Mouse (Mus musculus): ENCODE measurements around the gene Ccdc34. TPM values are rescaled to one million over a fixed set of nuclear protein-coding genes. Genes with fewer than 3 reads are reported as not detected.
A peak's percentile ranks its signal among the peaks of the same experiment; 100 is the strongest.

Ccdc34 gene
- total RNA-seq, 4 experiments from 2014 or later = 12.3 to 14.8 (median 14.2) TPM

GRCm38 (mm10) chr2:109996411-109996810 is 21.2 kb upstream of the Ccdc34 start:
- DNase-seq (ENCODE audit: low spot score in 2 of 2) = no peak

DNA sequence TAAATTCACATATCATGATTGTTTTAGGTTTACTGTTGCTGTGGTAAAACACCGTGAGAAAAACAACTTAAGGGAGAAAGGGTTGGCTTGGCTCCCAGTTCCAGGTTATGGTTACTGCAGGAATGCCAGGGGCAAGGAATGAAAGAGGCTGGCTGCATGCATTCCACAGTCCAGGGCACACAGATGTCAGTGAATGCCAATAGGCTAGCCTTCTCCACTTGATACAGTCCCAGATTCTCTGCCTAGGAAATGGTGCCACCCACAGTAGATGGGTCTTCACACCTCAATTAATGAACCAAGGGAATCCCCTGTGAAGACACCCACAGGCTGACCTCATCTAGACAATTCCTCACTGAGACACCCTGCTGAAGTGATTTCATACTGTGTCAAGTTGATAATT is 12.9 kb upstream of the Ccdc34 start:
- no peak for DNase-seq (ENCODE audit: low spot score in 2 of 2)

GRCm38 (mm10) chr2:110005164-110005563 is 12.5 kb upstream of the Ccdc34 start:
- DNase-seq (ENCODE audit: low spot score in 2 of 2) = no peak

DNA sequence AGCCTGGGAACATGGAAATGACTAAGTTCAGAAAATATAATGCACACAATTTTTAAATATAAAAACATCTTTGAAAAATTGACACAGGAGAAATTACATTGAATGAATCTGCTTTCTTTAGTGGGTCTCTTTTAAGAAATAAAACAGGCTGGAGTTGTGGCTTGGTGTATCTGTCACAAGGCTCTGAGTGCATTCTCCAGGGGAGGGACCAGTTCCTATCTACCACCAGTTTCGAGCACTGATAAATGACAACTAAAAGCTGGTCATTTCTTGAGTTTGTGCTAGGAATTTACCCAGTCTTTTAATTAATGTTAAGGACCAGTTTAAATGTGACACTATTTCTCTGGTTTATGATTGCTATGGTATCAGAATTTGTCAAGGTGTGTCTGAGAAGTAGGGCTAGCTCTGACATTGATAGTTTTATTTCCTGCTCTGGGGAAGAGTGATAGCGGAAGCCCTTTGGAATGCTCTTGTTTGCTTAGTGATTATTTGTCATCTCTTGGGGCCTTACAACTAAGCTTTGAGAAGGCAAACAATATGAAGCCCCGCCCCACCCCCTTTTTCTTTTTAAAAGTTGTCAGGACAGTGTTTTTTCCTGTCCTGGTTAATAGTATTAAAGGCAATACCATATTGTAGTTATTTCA is 11.9 kb upstream of the Ccdc34 start:
- DNase-seq (ENCODE audit: low spot score in 2 of 2) = no peak

DNA sequence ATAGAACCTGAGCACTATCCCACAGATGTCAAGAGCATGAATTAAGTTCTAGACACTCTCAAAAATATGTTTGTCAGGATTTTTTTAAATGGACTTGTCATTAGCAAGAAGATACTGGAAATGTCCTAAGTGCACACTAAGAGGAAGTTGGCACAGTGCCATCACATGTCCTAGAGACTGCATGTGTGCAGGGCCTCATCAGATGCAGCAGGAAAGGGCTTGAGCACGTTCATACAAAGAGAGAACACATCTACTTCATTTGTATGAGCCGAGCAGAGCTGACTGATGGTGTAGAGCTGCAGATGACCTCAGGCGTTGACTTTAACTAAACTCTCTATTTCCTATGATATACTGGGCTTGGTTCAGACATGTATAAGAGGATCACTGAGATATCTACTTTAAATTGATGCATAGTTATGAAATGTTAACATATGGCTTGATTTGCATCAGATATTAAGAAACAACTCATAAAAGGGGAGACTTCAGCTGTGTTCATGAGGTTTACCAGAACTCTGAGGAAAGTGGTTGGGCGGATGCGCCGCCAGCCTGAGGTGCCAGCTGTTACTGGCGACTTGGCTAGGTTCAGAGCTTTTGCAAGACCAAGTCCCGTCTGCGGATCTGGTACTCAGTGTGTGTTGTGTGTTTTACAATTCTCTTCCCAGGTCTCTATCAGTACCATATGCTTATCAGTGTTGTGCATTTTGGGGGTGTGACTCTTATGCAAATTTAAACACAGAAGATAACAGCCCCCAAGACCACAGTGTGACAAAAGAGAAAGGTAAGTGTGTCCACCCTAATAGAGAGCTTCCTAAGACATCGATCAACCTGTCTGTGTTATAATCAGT is 10.0 kb upstream of the Ccdc34 start:
- no peak for DNase-seq (ENCODE audit: low spot score in 2 of 2)

DNA sequence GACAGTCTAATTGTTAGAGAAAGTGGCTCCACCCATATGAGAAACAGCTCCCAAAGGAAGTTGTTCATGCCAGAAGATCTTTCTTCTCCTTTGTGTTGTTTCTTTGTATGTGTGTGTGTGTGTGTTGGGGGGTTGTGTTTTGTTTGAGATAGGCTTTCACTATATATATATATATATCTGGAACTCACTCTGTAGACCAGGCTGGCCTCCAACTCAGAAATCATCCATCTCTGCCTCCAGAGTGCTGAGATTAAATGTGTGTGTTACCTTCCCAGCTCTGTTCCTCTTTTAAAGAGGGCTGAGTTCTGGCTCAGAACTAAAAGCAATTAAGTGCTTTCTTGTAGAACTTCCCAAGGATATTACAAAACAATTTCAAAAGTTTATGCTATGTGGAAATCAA is 8.2 kb upstream of the Ccdc34 start:
- no peak for DNase-seq (ENCODE audit: low spot score in 2 of 2)

DNA sequence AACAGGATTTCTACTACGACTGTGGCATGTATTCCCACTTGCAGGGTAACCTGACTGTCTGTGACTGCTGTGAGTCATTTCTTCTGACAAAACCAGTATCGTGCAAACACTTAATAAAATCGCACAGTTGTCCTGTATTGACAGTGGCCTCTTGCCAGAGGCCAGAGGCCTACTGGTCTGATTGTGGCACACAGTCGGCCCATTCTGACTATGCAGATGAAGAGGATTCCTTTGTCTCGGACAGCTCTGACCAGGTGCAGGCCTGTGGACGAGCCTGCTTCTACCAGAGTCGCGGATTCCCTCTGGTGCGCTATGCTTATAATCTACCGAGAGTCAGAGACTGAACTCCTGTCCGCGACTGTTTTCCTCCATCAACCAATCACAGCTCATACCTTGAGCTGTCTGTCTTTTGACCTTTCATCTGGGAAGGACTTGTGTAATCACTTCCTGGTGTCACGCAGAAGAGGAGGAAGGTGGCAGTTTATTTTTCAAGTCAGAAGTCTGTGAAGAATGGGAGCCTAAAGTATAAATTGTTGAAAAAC is 5.4 kb upstream of the Ccdc34 start:
- no peak for DNase-seq (ENCODE audit: low spot score in 2 of 2)

DNA sequence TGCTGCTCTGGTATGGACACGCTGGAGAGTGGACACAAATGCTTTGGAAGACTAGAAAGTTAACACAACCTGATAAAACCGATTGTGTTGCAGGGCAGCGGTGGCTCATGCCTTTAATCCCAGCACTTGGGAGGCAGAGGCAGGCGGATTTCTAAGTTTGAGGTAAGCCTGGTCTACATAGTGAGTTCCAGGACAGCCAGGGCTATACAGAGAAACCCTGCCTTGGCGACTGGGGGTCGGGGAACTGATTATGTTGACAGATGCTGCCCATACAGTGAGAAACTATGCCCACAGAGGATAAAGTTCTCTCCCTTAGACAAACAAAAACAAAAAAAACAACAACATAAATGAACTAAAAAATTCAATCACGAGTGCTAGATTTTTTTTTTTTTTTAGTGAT is 530 bp upstream of the Ccdc34 start:
- DNase-seq (ENCODE audit: low spot score in 2 of 2) = no peak

GRCm38 (mm10) chr2:110019656-110020055 is 2.0 kb downstream of the Ccdc34 start:
- DNase-seq (ENCODE audit: low spot score in 2 of 2) = no peak

DNA sequence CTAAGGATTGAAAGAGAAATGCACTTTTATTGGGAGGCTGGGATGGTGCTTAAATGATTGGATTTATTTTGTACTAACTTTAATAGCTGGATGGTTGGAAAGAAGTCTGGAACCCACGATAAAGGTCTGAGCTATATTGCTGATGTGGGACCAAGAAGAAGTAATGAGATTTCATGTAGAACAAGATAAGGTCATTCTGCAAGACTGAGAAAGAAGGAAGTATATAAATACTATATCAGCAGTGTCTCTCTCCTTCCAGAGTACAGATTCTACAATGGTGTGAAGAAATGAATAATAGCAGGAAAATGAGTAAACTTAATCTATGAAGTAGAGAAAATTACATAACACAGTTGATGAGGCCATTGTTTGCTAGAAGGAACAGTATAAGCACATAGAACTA is 2.8 kb downstream of the Ccdc34 start:
- no peak for DNase-seq (ENCODE audit: low spot score in 2 of 2)

DNA sequence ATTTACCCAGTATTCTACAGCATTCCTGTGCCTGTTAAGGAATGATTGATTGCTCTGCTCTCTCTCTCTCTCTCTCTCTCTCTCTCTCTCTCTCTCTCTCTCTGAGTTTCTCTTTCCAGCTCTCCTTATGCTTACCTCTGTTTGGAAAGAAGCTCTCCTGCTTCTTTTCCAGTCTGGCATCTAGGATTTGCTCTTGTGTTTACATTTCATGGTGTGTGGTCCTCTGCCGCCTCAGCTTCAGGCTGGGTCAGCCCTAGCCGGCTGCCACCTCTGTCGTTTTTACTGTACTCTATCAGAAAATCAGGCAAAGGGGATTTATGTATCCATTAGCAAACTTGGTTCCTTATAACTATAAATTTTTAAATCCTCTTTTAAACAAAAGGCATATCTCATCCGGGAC is 18.6 kb downstream of the Ccdc34 start:
- DNase-seq (ENCODE audit: low spot score in 2 of 2) = no peak

DNA sequence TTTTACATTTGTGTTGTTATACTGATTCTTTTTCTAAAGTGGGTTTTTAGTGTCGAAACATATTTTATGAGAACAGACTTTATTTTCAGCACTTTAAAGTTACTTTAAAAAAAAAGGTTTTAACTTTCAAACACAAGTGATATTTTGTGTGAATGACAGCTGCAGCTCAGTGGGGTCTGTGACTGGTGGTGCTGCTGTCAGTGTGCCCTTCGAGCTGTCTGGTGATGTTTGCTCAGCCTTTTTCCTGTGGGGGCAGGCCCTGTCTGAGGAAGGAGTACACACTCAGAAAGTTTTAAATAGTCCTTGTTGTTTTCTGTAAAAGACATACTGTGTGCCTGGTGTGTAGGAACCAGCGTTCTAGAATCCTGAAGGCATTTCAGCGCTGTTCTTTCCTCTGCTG is 19.0 kb downstream of the Ccdc34 start:
- DNase-seq (ENCODE audit: low spot score in 2 of 2) = no peak

- DNase-seq (ENCODE audit: low spot score in 2 of 2) = no peak
Observed at GRCm38 (mm10) chr2:110037221-110037620, 19.6 kb downstream of the Ccdc34 start.

- DNase-seq (ENCODE audit: low spot score in 2 of 2) = peak in 1 of 2 experiments; percentile 62
Observed at GRCm38 (mm10) chr2:110038341-110038740, 20.7 kb downstream of the Ccdc34 start.

GRCm38 (mm10) chr2:110042861-110043760 is 25.5 kb downstream of the Ccdc34 start:
- no peak for DNase-seq (ENCODE audit: low spot score in 2 of 2)

DNA sequence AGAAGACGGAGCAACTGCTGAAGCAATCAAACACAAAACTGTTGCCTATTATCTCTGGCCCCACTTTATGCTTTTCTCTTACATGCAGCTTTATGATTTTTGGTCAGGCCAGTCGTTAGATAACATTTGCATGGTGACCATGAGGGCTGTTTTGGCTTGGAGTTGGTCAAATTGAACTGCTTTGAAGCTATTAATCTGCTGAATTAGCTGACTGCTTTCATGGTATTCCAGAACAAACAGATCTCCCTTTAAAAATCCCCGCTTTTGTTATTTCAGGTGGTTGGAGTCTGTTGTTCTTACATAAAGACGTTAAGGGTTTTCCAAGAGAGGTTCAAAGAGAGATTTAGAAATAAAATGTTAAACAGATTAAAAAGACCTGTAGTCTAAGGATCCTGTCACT is 40.8 kb downstream of the Ccdc34 start:
- no peak for DNase-seq (ENCODE audit: low spot score in 2 of 2)

GRCm38 (mm10) chr2:110063131-110063530 is 45.5 kb downstream of the Ccdc34 start:
- DNase-seq (ENCODE audit: low spot score in 2 of 2) = no peak

- DNase-seq (ENCODE audit: low spot score in 2 of 2) = no peak
Observed at GRCm38 (mm10) chr2:110068916-110069315, 51.3 kb downstream of the Ccdc34 start.

- DNase-seq (ENCODE audit: low spot score in 2 of 2) = no peak
Observed at GRCm38 (mm10) chr2:110073023-110073422, 55.4 kb downstream of the Ccdc34 start.

DNA sequence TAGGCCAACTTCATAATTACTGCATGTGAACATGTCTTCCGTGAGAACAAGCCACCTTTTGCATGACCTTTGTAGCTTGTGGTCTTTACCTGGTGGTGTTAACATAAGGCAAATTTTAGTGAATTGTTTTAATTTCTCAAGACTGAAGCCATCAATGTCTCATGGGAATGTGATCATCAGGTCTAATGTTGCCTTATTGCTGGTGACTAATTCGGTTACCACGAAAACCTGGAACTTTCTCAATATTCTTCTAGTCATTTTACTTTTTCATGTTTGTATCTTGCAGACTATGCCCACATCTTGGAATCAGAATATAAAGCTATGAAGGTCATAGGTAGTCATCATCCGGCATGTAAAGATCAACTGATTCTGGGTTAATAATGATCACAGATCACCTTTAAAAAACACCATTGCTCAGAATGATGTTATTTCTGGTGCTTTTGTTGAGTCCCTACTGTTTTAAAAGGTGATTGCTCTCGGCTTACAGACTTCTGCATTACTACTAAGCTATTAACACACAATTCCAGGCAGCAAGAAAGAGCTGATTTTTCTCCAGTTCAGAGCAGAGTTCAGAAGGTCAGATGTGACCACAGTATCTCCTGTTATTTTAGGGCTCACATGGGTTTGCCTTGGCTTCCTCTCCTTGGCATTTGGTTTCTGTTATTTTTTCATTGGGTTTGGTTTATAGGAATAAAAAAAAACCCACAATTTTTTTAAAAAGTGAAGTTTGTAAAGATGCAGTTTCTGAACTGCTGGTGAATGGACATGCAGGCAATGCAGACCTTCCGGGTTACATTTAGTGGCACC is 57.2 kb downstream of the Ccdc34 start:
- DNase-seq (ENCODE audit: low spot score in 2 of 2) = no peak

GRCm38 (mm10) chr2:110077240-110077639 is 59.6 kb downstream of the Ccdc34 start:
- DNase-seq (ENCODE audit: low spot score in 2 of 2) = no peak
